Mouse (Mus musculus) brain, embryonic 14.5 days (tissue): ENCODE data around the gene Arnt2.

Experiments
- CTCF ChIP-seq: fragments of 200-500 bp; IDR thresholded peaks from 2 replicates; pipeline ENCODE4 v1.5.1; 2012; ENCODE audit warnings: inconsistent platforms, mild to moderate bottlenecking, moderate library complexity, borderline replicate concordance; ENCODE audit not compliant: insufficient read depth, insufficient read length; ENCODE audit errors: extremely low read depth
- POLR2A ChIP-seq: fragments of 200-500 bp; IDR thresholded peaks from 2 replicates; pipeline ENCODE4 v1.6.1; 2012; ENCODE audit warnings: mild to moderate bottlenecking, inconsistent platforms, borderline replicate concordance; ENCODE audit not compliant: poor library complexity, insufficient read depth, insufficient read length, severe bottlenecking; ENCODE audit errors: extremely low read depth

GRCm38 (mm10) chr7:84249951-84250350 is 160.0 kb downstream of the Arnt2 start:
- TF ChIP-seq CTCF = no peak
- TF ChIP-seq POLR2A = no peak
